Mouse (Mus musculus): Measurements from ENCODE around the gene Hist1h2bj.
"Not testable (repeated sequence)": the region's sequence is repeated elsewhere in the genome, so short reads cannot be mapped to it uniquely, and the experiment has no call there.

The Hist1h2bj gene

GRCm38 (mm10) chr13:22040464-22041141 is 2.4 kb upstream of the Hist1h2bj start:
- DNase-seq = no peak

DNA sequence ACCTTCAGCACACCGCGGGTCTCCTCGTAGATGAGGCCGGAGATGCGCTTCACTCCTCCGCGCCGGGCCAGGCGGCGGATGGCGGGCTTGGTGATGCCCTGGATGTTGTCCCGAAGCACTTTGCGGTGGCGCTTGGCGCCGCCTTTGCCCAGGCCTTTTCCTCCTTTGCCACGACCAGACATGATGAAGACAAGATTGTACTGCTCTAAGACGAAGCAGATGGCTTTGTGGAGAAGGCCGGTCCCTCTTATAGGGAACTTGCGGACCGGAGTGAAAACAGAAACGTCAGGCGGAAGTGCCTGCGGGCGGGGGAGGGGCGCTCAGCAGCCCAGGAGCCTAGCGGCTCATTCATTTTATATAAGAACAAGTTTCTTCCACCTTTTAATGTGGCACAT is 1.9 kb upstream of the Hist1h2bj start, which contains the start of gene Hist1h4i:
Gene Hist1h4i (minus strand): TSS at position 221 of the 395 bp plus-strand sequence.
- peak; percentile 97 for DNase-seq

DNA sequence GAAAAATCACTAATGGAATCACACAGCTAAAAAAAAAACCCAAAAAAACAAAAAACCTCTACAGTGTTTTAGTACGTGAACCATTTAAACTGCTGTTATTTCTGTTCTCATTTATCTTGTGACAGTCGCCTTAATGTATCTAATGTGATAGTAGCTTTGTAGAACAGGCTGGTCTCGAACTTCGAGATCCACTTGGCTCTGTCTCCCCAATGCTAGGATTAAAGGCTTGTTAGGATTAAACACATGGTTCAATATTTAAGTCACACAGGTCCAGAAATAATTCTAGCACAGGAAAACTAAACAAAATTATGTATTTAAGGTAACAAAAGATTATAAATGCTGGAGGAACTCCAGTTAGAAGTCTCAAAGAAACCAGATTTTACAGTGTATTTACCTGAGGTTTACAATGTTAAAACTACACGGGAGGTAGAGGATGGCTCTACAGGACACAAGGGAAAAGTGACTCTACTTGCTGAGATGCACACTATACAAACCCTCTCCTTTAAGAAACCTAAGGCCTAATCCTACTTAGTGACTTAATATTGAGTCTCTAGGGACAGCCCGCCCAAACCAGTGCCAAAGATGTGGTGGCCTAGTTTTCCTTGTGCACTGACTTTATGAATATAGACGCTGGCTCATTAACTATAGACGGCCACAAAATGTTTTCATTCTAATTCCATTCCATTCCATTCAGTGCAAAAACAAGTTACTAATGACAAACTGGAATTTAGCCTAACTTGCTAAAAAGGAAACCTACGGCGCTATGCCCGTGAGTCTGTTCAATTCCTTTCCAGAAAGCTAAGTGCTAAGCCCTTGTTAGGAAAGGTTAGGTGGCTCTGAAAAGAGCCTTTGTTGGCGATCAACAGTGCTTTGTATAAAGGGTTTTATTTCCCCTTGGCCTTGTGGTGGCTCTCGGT is 1.1 kb upstream of the Hist1h2bj start:
- DNase-seq = no peak

DNA sequence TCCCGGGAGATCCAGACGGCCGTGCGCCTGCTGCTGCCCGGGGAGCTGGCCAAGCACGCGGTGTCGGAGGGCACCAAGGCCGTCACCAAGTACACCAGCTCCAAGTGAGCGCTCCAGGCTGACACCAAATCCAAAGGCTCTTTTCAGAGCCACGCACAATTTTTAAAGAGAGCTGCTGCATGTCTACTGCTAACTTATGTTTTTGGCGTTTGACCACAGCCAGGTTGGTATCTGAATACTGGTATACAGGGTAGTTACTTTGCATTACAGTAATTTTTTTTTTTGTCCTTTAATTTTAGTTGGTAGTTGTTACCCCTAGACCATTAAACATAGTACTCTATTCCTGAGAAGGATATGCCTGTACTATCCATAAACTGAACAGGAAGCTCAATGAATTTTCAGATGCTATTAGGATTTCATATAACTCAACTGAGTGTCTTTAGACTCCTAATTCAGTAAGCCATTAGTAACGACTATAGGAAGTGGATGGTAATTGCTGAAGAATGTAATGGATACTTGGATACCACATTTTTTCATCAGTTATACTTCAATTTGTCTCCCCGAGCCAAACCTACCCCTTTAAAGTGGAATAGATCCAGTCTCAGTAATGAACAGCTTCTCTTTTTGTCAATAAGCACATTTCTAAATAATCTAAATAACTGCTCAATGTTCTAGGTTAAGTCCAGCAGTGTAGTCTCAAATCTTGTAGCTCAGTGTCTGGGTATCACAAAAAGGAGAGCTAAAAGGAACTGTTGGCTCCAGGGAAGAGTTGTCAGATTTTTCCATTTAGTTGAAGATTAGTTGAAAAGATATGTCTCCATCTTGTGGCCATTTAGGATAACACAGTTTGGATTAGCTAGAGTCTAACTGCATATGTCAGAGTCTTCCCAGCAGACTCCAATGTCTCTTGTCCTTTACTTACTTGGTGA is 753 bp downstream of the Hist1h2bj start:
- DNase-seq = no peak

DNA sequence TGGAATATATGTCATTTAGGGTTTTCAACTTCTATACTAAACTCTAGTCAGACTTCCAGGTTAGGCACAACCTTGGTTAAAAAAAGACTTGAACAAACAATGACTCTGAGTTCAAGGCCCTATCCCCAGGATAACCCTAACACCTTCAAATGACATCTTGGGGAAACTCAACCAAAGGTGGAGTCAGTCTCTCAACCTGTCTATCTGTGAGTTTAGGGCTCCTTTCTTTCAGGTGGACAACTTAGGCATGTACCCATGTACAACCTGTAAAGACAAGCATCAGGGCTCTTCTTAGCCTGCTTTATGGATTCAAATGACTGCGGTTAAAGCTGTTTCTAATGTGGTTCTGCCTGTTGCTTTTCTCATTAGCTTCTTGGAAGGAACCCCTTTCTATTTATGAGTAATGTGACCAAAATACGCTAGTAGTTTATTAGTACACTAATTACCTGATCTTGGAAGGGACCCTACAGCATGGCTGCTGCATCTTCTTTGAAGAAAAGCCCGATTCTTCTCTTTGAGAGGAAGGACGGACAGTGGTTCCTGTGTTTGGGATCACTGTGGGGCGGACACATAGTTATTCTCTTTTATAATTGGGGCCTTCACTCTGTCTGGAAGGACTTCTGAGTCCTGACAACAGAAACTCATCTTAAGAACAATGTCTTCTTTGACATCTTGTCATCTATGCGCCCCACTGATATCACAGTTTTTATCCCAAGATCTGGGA is 1.6 kb downstream of the Hist1h2bj start:
- no peak for DNase-seq

- DNase-seq = no peak
Measured at GRCm38 (mm10) chr13:22045311-22045710, 2.3 kb downstream of the Hist1h2bj start.

- no peak for DNase-seq
Measured at GRCm38 (mm10) chr13:22049041-22049440, 6.0 kb downstream of the Hist1h2bj start.

DNA sequence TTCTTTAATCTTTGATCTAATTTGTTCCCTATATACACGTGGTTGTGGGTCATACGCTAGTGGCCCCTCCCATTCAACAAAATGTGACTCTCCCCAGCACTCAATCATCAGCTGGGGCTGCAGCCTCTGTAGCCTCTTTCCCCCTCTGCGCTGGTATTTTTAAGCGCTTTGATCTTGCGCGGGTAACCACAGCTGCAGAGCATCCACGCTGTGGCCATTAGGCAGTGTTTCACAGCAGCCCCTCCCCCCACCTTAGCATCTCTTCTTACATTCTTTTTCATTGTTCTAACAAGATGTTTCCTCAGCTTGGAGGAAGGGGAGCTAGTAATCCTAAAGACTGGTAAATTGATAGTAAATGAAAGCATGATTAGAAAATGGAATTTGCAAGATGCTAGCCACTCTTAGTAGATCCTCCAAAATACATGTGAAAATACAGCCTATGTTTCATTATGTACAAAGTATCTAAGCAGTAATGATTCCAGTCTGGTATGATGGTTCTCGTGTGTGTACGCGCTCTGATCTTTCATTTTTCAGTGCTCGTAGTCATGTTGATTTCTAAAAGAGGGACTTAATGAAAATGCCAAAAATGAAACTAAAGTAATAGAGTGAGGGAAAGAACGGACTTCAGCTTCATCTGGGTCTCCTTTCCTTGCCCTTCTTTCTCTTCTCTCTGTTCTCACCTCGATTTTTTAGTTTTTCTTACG is 6.9 kb downstream of the Hist1h2bj start:
- no peak for DNase-seq

DNA sequence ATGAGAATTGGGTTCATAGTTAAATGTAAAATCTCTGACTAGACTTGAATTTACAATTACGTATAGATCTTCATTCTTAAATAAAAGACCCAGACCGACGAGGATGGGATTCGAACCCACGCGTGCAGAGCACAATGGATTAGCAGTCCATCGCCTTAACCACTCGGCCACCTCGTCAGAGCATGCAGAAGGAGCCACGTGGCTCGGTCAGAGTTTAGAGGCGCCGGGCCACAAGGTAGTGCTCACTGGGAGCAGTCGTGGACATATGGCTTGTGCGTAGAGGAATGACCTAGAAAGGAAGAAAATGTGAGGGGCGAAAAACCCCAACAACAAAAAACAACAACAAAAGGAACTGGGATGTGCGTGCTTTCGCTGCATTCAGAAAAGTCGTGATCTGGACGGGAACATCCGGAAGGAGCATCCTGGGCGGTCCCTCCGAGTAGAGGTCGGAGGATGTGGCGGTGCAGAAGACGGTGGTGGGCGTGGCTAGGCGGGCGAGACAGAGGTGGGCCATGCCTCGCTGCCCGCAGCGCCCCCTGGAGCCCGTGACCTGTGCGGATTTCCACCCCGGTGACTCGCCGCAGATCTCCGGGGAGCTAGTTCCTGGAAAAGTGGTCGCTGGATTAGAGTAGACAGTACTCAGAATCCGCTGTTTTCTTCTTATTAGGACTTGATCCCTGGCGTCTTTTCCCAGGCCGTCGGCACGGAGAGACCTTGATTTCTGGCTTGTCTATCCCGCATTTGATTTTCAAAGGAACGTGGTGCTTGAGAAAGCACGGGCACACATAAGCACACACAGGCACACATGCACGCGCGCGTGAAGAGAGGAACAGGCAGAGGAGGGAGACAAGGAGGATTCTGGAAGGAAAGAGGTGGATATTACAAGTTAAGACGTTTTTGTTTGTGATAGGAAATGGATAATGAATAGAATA is 7.8 kb downstream of the Hist1h2bj start:
- peak; percentile 63 for DNase-seq

GRCm38 (mm10) chr13:22051523-22051859 is 8.5 kb downstream of the Hist1h2bj start:
- no peak for DNase-seq

- DNase-seq = no peak
Measured at GRCm38 (mm10) chr13:22053754-22054153, 10.7 kb downstream of the Hist1h2bj start.

- no peak for DNase-seq
Measured at GRCm38 (mm10) chr13:22061422-22061821, 18.4 kb downstream of the Hist1h2bj start.

- DNase-seq = no peak
Measured at GRCm38 (mm10) chr13:22063468-22063867, 20.5 kb downstream of the Hist1h2bj start.

- not testable (repeated sequence) for DNase-seq
Measured at GRCm38 (mm10) chr13:22084140-22084539, 41.1 kb downstream of the Hist1h2bj start, which contains the start of gene Vmn1r188. Gene Vmn1r188 (plus strand): TSS chr13:22084440.
